Mouse (Mus musculus): ENCODE results near the gene Fbxo31.
"Not testable (repeated sequence)": the region's sequence is repeated elsewhere in the genome, so short reads cannot be mapped to it uniquely, and the experiment has no call there.

Fbxo31 gene

DNA sequence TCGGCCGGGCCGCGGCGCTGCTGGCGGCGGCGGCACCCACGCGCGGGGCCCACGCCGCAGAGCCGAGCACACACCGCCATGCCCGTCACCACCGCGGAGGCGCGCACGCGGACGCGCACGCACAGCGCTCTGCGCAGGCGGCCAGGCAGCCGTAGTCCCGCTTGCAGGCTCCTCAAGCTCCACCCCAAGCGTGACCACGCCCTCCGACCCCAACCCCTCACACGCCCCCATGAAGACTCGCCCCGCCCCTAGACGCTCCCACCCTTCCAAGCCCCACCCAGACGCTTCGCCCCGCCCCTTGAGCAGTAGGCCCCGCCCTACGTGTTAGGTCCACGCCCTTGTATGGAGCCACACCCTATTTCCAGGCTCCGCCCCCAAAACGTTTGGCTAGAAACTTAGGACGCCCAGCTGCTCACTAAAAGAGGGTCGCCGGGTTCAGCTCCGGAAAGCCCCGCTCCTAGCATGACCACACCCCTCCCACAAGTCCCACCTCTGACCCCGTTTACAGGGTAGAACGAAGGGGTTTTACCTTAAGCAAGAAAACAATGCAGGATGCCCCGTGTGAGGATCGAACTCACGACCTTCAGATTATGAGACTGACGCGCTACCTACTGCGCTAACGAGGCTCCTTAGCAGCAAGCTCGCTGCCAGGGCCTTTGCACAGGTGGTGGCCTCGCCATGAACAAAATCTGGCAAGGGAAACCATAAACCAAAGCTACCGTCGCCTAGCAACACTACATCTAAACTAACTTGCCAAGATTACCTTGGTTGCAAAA lies at the start of gene Fbxo31:
Gene Fbxo31, minus strand, starts transcription at position 131 of the 776 bp plus-strand sequence.
- DNase-seq (ENCODE audit: low read depth, low spot score): peak; percentile 79

DNA sequence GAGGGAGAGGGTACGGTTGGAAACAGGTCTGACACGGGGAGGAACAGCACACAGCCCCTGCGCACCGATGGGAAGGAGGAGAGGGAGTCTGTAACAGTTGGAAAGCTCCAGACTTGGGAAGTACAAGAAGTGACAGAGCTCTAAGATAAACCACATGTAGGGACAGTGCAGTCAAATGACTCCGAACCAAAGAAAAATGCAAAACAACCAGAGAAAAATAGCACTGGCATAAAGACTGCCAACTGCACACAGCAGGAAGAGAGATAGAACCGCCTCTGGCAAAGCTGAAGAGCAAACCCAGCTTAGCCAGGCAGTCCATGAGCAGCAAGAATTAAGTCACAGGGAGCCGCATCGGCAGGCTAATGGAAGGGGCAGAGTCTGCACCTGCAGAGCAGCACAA lies 44.4 kb upstream of the Fbxo31 start:
- DNase-seq (ENCODE audit: low read depth, low spot score): no peak

DNA sequence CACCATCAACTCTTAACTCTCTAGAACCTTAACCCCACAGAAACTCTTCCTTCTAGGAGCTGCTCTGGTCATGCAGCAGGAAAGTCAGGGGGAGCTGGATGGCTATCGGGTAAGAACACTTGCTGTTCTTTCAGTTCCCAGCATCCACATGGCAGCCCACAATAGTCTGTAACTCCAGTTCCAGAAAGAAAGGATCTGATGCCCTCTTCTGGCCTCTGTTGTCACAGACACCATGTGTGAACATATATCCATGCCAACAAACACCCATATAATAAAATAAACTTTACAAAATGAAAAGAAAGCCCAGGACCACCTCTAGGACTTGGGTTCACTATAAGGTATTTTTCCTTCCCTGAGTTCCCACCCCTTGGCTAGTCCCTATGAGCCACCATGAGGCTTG lies 43.3 kb upstream of the Fbxo31 start:
- DNase-seq (ENCODE audit: low read depth, low spot score): no peak

DNA sequence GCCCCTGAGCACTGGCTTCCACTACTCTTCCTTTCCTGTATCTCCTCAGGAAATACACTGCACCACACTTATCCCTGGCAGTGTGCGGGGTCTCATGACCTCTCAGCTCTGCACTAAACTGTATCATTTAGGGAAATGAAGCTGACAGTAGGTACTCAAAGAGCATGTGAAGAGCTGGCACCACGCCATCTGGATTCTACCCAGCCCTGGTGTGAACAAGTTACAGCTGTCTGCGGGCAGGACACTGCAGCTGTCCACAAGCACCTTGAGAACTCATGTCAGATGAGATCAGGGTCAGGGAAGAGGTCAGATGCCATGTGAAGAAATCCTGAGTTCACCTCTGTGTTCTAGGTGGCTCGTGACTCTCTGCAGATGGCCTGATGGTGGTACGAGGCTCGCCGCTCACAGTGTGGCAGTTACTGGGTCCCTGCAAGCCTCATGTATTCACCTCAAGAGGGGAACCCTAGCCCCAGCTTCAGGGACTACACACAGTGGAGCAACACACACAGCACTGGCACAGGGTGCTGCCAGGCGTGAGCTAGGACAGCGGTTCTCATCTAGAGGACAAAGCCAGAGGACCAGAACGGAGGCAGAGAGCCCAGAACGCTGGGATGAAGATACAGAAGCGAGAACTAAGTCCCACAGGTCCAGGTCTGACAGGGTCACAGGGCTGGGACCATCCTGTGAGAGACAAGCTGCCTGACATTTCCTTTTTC lies 42.4 kb upstream of the Fbxo31 start:
- no peak for DNase-seq (ENCODE audit: low read depth, low spot score)

DNA sequence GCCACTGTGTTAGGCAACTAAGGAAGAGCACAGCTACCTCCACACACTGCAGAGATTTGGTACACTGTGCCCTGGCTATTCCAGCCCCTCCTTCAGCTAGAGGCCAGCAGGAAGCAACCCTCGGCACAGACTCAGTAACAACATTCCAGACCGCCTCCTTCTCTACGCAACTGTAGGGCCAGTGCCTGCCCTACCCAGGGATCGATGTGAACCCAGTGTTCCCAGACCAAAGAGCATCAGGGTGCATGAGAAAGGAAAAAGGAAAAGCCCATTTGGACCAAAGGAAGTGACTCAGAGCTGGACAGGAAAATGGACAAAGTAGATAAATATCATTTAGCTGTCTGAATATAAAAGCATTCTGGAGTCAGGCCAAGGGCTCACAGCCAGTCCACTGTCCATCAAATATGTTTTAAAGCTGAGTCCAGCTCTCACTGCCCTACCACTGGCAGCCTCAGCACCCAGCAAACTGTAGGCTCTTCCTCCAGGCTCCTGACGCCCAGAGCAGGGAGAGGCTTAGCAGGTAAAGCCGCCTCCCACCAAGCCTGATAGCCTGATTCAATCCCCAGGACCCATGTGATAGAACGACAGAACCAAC lies 40.9 kb upstream of the Fbxo31 start:
- DNase-seq (ENCODE audit: low read depth, low spot score): no peak

DNA sequence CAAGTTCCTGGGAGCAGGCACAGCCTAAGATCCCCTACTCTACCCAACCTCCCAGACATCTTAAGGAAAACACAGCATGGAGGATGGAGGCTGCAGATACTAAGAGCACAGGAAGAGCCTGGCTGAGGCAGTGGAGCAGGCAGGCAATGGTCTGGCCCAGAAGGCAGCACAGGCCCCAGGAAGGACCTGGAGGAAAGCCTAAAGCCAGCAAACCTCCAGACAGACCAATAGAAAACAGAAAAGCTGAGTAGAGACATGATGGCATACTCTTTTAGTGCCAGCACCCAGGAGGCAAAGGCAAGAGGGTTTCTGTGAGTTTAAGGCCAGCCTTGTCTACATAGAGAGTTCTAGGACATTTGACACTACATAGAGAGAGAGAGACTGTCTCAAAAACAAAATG lies 34.8 kb upstream of the Fbxo31 start:
- no peak for DNase-seq (ENCODE audit: low read depth, low spot score)

DNA sequence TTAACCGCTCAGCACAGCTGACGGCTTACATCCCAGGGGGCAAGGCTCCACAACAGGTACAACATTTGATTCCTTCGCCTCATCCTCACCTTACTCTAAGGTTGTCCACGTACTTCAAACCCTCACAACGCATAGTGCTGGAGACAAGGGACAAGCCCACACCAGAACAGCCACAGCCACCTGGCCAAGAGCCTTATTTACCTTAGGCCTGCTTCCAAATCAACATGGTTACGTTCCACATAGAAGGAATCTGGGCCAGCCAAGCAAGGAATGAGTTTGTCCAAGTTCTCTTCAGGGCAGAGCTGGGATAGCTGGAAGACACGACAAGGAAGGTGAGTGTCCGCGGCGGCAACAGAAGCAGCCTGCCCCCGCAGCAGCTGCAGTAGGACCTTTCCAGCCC lies 31.3 kb upstream of the Fbxo31 start:
- no peak for DNase-seq (ENCODE audit: low read depth, low spot score)

DNA sequence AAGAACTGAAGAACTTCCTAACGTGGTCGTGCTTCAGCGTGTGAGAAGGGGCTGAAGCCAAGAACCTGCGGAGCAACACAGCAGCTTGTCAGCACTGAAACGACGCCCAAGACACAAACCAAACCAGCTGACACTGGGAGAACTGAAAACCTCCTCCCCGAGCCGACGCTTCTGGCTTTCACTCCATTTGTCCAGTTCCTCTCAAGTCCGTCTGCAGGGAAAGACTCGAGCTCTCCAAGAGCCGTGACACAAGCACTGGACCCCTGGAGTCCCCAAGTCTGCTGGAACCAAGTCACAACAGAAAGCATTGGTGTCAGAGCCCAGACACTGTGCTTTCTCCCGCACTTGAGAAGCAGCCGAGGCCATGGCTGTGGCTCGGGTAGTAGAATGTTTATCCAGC lies 30.6 kb upstream of the Fbxo31 start:
- DNase-seq (ENCODE audit: low read depth, low spot score): no peak

DNA sequence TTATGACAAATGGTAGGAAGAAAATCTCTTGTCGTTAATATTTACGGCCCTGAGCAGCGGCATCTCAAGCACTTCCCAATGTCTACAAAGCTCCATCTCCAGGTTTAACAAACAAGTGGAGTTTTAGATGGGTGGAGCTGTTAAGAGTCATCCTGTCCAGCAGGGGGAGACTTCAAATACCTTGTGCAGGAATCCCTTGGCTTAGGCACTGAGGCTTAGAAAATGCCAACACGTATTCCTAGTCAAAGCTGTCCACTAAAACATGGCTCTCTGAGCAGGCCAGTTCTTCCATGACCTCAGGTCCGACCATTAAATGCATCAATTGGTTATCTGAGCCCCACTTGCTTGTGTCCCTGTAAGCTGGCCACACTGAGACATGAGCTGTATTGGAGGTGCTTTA lies 29.1 kb upstream of the Fbxo31 start:
- DNase-seq (ENCODE audit: low read depth, low spot score): no peak

DNA sequence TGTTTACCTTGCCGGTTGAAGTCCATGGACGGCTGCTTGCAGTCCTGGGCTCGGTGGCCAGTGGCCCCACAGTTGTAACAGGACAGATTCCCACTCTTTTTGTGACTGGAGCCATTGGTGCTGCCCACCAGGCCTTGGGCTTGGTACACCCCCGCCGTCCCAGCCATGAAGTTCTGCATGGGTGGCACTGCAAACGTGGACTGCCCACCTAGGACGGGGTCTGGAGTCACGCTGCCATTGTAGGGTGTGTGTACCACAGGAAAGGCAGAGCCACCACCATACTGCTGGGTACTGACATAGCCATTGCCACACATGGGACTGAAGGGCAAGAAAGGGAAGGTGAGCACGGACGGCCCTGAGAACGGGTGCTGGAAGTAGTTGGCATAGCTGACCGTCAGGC lies 25.2 kb upstream of the Fbxo31 start:
- DNase-seq (ENCODE audit: low read depth, low spot score): no peak

DNA sequence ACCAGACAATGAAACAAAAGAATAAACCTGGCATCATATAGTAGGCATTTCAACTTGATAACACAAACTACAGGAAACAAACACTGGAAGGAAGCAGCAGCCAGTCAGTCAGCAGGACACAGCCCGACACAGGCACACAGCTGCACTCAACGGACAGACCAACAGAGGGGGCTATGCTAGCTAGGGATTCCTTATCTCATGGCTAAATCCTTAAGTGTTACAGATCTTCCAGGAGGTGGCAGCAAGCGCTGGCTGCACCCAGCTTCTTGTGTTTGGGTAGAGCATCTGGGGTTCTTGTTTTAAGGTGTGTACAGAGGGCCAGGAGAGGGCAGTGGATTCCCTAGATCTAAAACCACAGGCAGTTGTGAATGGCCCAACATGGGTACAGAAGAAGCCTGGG lies 24.3 kb upstream of the Fbxo31 start:
- no peak for DNase-seq (ENCODE audit: low read depth, low spot score)

DNA sequence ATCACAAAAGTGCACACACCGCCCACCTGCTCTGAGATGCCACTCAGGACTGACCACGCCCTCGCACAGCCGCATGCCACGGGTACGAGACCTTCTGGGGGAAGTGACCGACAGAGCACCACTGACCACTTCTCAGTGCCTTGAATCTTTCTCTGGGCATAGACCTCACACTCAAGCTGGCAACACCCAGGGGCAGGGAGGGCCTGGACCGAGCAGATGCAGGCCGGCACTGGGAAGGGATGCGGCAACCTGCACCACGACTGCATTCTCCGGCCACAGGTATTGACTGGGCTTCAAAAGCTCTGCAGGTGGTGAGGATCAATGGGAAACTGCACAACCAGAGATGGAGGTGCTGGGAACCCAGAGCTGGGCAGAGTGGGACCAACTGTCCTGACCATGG lies 23.8 kb upstream of the Fbxo31 start:
- DNase-seq (ENCODE audit: low read depth, low spot score): no peak

DNA sequence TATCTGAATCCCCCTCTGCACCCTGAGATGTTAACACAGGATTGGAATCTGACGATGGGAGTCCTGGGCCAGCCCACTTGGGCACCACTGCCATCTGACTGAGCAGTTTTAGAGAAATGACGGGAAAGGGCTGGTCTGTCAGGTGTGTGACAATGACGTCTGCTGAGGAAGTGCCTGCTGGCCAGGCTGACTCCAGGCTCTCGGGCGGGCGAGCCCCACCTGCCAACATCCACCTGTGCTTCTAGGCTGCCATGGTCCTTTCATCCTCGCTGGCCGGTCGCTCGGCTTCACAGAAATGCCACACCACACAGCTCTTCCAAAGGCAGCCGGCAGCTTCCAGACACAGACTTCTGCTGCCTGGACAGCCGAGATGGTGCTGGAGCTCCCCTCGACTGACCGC lies 21.2 kb upstream of the Fbxo31 start:
- no peak for DNase-seq (ENCODE audit: low read depth, low spot score)

DNA sequence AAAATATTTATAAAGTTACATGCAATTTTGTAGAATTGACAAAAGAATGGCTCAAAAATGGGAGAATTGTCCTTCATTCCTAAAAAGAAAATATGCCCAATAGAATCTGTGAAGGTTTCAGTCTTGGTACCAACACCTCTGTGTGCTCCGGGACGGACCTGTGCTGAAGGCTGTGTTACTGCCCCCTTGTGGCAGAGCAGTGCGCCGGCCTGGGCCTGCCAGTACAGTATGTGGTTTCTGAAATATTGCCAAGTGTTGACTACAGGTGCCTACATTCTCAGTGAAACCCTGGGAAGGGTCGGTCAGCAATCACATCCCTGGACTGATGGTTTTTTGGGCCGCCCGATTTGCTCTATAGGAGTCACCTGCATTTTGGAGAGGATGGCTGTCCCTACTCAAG lies 20.3 kb upstream of the Fbxo31 start:
- no peak for DNase-seq (ENCODE audit: low read depth, low spot score)

DNA sequence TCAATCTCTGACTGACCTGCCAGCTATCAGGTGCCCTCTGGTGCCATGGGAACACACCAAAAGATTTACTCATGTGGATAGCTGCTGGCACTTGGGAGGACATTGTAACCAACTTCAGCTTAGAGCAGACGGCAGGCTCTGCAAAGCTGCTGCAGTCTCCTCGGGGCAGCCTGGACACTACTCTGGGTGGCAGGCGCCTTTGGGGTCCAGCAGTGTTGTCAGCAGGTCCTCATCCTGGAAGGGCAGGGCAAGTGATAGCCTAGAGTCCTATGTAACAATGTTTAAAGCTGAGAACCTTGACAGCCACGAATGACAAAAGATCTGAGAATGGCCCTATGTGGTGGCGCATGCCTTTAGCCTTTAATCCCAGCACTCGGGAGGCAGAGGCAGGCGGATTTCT lies 19.6 kb upstream of the Fbxo31 start:
- no peak for DNase-seq (ENCODE audit: low read depth, low spot score)

DNA sequence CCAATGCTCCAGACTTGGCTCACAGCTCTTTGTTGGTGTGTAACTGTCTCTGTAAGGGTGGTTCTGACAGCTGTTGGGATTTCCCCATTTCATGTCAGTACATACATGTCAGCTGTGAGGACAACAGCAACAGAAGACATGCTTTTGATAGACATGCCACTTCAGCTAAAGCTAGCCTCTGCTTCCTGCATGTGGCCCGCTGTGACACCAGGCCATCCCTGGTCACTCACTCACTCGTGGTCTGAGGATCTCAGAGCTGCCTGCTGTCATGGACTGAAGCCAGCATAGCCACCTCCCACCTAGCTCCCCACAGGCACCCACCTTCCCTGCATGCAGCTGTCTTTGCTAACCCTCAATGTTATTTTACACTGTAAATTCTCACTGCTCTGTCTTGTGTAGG lies 18.9 kb upstream of the Fbxo31 start:
- not testable (repeated sequence) for DNase-seq (ENCODE audit: low read depth, low spot score)

DNA sequence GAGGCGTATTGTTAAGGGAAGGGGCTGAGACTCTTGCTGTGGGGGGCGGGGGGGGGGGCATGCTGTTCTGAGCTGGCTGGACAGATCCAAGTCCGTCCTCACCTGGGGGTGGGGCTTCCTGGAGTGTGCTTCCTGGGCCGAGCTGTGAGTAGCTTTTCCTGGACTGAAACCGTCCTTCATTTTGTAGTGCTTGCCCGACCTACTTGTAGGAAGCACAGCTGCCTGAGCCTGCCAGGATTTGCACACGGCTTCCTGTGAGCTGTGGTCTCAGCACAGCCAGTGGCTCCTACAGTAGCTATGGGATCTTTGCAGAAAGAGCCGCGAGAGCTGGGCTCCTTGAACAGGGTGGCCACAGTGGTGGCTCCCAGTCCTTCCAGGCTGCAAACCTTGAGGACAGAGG lies 15.4 kb upstream of the Fbxo31 start:
- no peak for DNase-seq (ENCODE audit: low read depth, low spot score)

DNA sequence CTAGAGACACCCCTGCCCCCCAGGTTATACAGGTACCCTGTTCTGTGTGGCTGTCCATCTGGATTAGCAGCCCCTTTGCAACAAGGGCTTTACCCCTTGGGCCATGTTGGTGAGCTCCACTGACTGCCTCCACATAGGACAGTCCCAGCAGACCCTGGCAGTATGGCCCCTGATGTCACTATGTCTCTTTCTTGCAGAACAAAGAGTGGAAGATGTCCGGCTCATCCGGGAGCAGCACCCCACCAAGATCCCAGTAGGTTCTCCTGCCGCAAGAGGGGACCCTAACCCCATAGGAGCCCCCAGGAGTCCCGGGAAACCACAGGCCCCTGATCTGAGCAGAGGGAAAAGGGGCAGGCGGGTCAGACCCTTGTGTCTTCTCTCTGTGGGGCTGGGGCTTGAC lies 14.7 kb upstream of the Fbxo31 start:
- no peak for DNase-seq (ENCODE audit: low read depth, low spot score)

DNA sequence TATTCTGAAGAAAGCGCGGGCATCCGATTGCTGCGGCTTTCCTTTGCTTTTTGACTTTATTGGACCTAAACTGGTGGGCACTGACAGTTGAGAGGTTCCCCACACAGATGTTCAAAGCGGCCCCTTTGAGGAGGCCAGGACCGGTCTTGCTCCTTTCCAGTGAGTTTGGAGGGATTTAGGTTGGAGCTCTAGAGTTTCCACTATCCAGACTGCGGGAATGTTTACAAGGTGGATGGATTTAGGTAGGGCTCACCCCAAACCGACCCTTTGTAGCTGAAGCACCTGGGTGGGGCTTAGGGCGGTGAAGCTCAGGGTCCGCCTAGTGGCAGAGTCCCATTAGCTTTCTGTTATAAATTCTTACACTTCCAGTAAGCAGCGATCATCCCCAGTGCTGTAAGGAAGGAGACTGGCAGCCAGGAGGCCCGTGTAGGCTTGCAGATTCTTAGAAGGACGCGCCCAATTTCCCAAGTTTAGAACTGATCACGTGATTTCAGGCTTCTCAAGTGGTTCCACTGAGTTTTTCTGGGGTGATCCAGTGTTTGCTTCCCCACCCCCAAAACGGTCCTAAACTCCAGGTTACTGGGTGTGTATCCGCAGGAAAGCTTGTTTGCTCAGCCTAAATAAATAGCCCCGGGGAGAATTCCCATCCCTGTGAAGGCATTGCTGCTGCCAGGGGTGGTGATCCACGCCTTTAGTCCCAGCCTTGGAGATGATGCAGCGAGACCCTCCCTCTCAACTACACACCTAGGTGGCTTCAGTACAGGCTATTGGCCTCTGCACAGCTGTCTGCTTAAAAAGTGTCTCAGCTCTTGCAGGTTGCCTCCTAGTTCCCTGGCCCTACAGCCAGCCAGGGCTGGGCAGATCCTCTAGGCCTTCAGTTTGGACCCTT lies 12.8 kb upstream of the Fbxo31 start:
- DNase-seq (ENCODE audit: low read depth, low spot score): no peak

DNA sequence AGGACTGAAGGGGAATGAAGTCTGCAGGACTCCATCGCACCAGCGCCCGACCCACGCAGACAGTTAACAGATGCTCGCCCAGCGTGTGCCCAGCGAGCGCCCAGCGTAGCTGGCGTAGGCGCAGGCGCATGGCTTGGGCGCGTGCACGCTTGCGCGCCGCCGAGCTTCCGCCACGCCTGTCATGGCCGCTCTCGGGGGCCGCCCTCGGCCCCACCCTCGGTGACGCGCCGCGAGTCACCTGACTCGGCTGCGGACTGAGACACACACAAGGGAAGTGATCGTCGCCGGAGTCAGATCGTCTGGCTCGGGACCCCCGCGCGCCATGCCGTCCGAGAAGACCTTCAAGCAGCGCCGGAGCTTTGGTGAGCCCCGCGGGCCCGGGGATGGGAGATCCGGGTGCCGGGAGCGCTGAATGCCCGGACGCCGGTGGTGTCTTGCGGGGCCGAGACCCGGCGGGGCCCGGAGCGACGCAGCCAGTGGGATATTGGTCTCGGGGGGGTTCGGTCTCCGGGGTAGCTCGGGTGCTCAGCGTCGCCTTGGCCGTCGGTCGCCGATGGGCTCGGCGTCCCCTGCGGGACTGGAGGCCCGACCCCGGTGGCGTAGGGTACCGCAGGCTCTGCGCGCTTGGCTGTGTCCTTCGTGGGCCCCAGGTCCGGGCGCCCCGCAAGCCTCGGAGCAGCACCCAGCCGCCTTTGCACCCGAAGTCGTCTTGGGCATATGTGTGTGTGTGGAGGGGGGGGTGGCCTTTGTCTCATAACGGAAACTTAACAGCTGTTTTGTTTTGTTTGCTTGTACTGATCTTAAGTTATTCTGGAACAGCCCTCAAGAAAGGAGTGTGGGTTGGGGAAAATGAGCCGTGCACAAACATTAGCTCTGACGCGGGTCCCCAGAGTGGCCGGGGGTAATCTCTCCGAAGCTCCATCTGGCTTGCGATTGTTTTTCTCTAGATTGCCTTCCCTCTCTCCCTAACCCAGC lies 11.9 kb upstream of the Fbxo31 start, which contains the start of gene Map1lc3b:
Gene Map1lc3b, plus strand, starts transcription at position 159 of the 975 bp plus-strand sequence.
- DNase-seq (ENCODE audit: low read depth, low spot score): peak; percentile 88
